Mouse (Mus musculus): Measurements from ENCODE around the gene Fam207a. TPM values are rescaled to one million over a fixed set of nuclear protein-coding genes. Genes with fewer than 3 reads are reported as not detected.

Fam207a gene
- total RNA-seq, 2 experiments from 2014 or later: 5.9 to 16.2 TPM

DNA sequence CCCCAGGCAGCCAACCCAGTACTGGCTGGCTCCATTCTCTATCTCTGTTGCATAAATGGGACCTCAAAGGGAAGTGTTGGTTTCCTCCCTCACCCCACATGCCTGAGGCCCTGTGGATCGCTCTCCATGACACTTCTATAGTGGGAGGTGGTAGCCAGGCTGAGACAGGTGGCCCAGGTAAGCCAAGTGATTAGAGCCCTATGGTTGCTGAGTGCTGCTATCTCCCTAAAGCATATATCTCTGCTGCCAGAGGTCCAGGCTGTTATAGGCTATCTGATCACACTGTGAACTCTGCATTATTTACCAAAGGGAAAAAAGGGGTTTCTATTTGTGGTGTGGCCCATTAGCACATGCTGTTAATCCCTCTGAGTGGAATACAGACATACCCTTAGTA lies 16.4 kb upstream of the Fam207a start:
- ATAC-seq (replicated peaks; ENCODE audit: low FRiP score, poor library complexity, severe bottlenecking): no peak

- ATAC-seq (replicated peaks; ENCODE audit: low FRiP score, poor library complexity, severe bottlenecking): no peak
These were observed 15.7 kb upstream of the Fam207a start for GRCm38 (mm10) chr10:77531026-77532019.

DNA sequence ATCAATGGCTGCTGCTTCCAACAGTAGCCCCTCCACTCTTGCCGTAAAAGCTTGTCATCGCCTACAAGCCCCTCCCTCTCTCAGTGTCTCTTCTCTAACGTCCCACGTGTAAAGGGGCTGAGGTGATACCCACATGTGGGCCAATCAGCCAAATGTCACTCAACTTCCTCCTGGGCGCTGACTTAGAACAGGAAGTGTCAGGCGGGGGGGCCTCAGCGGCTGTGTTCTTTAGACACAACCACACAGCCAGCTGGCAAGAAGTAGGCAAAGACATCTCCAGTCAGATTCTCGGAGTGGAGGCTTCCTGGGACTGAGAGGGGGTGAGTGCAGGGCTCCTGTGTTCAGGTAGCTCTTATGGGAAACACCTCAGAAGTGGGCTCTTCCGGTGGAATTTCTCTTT lies 14.6 kb upstream of the Fam207a start, which contains the start of gene Itgb2:
TSS of gene Itgb2 (plus strand) at position 113 of the 400 bp plus-strand sequence.
- ATAC-seq (replicated peaks; ENCODE audit: low FRiP score, poor library complexity, severe bottlenecking): no peak

GRCm38 (mm10) chr10:77528634-77529033 lies 13.0 kb upstream of the Fam207a start:
- ATAC-seq (replicated peaks; ENCODE audit: low FRiP score, poor library complexity, severe bottlenecking): no peak

DNA sequence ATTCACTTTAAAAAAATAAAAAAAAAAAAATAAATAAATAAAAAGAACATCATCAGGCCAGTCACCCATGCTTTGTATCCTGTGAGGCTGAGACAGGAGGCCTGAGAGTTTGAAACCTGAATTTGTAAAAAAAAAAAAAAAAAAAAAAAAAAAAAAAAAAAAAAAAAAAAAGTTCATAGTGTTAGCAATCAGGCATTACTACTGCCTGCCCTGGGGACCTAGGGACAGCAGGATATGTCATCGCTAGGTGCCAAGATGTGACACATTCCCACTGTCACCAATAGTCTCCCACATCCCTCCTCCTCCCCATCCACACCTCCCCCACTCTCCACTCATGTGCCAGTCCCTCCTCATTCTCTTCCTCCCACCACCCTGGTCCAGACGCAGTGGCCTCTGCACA lies 10.9 kb upstream of the Fam207a start:
- no peak for ATAC-seq (replicated peaks; ENCODE audit: low FRiP score, poor library complexity, severe bottlenecking)

- ATAC-seq (replicated peaks; ENCODE audit: low FRiP score, poor library complexity, severe bottlenecking): no peak
These were observed 7.7 kb upstream of the Fam207a start for GRCm38 (mm10) chr10:77523321-77523720.

- no peak for ATAC-seq (replicated peaks; ENCODE audit: low FRiP score, poor library complexity, severe bottlenecking)
These were observed 7.2 kb upstream of the Fam207a start for GRCm38 (mm10) chr10:77522746-77523145.

GRCm38 (mm10) chr10:77522021-77522731 lies 6.6 kb upstream of the Fam207a start:
- ATAC-seq (replicated peaks; ENCODE audit: low FRiP score, poor library complexity, severe bottlenecking): no peak

GRCm38 (mm10) chr10:77520497-77520896 lies 4.9 kb upstream of the Fam207a start:
- ATAC-seq (replicated peaks; ENCODE audit: low FRiP score, poor library complexity, severe bottlenecking): no peak

GRCm38 (mm10) chr10:77519191-77519590 lies 3.6 kb upstream of the Fam207a start:
- ATAC-seq (replicated peaks; ENCODE audit: low FRiP score, poor library complexity, severe bottlenecking): no peak

DNA sequence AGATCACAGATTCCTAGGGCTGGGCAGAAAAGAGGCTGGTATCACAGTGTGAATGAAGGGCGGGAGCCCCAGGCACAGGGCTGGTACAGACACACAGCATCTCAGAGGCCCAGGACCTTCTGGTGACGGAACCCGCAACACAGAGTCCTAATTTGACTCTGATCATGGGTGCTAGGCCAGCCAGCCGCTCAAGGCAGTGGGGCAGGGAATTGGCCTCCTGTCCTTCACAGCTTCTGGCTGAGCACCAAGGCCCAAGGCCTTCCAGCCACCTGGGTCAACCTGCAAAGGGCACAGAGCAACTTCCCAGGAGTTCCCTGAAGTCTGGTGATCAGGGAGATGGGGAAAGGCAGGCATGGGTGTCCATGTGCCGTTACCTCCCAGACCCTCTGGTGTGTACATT lies 2.2 kb upstream of the Fam207a start:
- no peak for ATAC-seq (replicated peaks; ENCODE audit: low FRiP score, poor library complexity, severe bottlenecking)

- ATAC-seq (replicated peaks; ENCODE audit: low FRiP score, poor library complexity, severe bottlenecking): no peak
These were observed 1.6 kb upstream of the Fam207a start for GRCm38 (mm10) chr10:77517066-77517620.

DNA sequence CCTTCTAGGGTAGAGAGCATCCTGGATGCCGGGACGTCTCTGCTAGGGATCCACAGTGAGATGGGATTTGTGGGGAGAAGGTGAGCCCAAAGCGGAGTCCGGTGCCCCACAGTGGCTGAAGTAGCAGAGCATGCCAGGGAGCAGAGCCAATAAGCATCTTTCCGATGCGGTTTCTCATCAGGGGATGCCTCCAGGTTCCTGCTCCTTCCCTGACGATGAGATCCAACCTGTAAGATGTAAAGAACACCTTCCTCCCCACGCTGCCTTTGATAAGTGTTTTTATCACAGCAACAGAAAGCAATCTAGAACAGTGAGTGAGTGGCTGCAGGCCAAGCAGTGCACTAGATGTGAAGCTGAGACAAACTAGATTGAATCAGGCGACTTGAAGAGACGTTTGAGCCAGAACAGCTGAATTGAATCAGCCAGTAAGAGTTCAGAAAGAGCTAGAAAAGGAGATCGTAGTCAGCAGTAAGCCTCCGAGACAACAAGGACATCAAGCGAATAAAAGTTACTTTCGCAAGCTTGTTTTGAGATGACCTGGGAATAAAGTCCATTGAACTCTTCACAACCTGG lies 880 bp upstream of the Fam207a start:
- peak; percentile 13; the same call in 1 of the 2 replicates for ATAC-seq (replicated peaks; ENCODE audit: low FRiP score, poor library complexity, severe bottlenecking)

- no peak for ATAC-seq (replicated peaks; ENCODE audit: low FRiP score, poor library complexity, severe bottlenecking)
These were observed 5.2 kb downstream of the Fam207a start for GRCm38 (mm10) chr10:77510225-77510982.

GRCm38 (mm10) chr10:77509403-77510187 lies 6.0 kb downstream of the Fam207a start:
- ATAC-seq (replicated peaks; ENCODE audit: low FRiP score, poor library complexity, severe bottlenecking): peak; percentile 58; the same call in 1 of the 2 replicates

DNA sequence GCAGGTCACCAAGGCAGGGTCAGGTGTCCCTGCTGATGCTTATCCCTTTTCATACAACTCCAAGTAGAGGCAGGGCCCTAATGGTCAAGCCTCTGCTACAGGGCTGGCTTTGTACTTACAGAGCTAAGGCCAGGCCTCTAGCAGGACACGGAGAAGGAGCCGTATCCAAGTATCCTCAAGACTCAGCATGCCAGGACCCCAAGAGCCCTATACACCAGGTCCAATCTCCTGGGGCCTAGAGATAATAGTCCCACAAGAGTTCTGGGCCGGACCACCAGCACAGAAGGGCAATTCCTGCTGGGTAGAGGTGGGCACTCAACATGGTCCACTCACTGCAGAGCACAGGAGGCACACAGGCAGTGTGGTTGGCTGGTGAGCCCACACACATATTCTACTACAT lies 6.8 kb downstream of the Fam207a start:
- no peak for ATAC-seq (replicated peaks; ENCODE audit: low FRiP score, poor library complexity, severe bottlenecking)

DNA sequence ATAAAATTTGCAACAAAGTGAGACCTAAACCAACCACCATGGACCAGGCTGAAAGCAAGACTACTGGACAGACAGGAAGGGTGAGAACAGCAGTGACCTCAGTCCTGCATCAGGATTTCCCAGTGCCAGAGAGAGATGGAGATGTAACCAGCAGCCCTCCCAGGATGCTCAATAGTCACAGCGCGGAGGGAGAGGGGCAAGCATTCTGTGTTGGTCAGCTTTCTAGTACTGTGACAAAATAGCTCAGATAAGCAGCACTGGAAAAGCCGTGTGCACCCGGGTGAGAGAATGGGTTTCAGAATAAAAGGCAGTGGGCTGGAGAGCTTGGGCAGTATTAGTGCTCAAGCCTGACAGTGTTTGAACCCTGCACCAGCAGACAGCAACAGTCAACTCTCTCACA lies 7.8 kb downstream of the Fam207a start:
- no peak for ATAC-seq (replicated peaks; ENCODE audit: low FRiP score, poor library complexity, severe bottlenecking)

GRCm38 (mm10) chr10:77506961-77507577 lies 8.5 kb downstream of the Fam207a start:
- ATAC-seq (replicated peaks; ENCODE audit: low FRiP score, poor library complexity, severe bottlenecking): no peak

All from erythroid progenitor cell, adult 5-6 weeks (primary cell).